ENCODE assay signal across 15 mouse cellular contexts in genomic region chr19:8914212-8914611, GRCm38 (mm10).
"Had no signal": no experiment of that assay in that cellular context is flagged by ENCODE, and none has a peak within 500 bp of the region (broad histone marks: within the 10 kb centered on the region; RNA-seq: fewer than 3 reads in every experiment).

No protein-coding gene starts in this region.

- H3K4me1 ChIP-seq: liver, embryonic 13.5 days had no signal

- H3K4me3 ChIP-seq: liver, embryonic 13.5 days had no signal

- H3K27ac ChIP-seq: kidney, postnatal 0 days; liver, embryonic 13.5 days; stomach, postnatal 0 days had no signal

- H3K9me3 ChIP-seq: liver, embryonic 13.5 days had no signal

- H3K9ac ChIP-seq: liver, embryonic 13.5 days had no signal

- DNase-seq: kidney, adult 2 months; kidney, postnatal 36 days; layer of hippocampus, postnatal 36 days; liver, embryonic 13.5 days; lung, adult 2 months; lung, postnatal 14 days; lung, postnatal 4 days; midbrain, embryonic 14.5 days; thymus, adult 2 months; thymus, postnatal 14 days; thymus, postnatal 4 days had no signal

- H3K27me3 ChIP-seq: liver, embryonic 13.5 days had no signal

- H3K4me2 ChIP-seq: liver, embryonic 13.5 days; midbrain, embryonic 11.5 days had no signal

- ATAC-seq: intestine, postnatal 0 days had no signal
